Mouse (Mus musculus) testis, adult 2 months (tissue): Measurements from ENCODE around the gene Safb2.

Experiments used
- CTCF ChIP-seq: fragments of 200-500 bp; IDR thresholded peaks from 2 replicates; pipeline ENCODE4 v1.5.1; 2012; ENCODE audit warnings: low read depth, mild to moderate bottlenecking, inconsistent platforms, low read length, moderate library complexity; ENCODE audit not compliant: control insufficient read depth, insufficient read depth, insufficient replicate concordance
- POLR2A ChIP-seq: fragments of 200-500 bp; IDR thresholded peaks from 2 replicates; pipeline ENCODE4 v1.6.1; 2012; ENCODE audit warnings: low read depth, mild to moderate bottlenecking, inconsistent platforms, low read length, moderate library complexity; ENCODE audit not compliant: control insufficient read depth

- TF ChIP-seq CTCF (no peak), POLR2A (no peak)
These were observed 32.4 kb downstream of the Safb2 start for GRCm38 (mm10) chr17:56551841-56552581.
